Mouse (Mus musculus): ENCODE results near the gene Rpgr.

DNA sequence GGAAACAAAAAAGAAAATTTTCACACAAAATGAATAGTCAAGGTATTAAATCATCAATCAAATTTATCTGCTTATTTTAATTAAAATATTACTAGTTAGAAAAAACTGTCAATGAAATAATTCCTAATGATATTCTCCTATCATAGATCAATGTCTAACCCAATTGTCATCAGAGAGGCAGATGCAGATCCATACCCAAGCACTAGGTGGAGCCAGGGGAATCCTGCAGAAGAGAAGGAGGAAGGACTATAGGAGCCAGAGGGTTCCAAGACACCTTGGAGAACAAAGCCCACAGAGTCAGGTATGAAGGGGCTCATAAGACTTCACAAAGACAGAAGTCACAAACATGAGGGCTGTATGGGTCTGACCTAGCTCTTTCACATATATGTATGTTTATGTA lies 182.1 kb downstream of the Rpgr start:
- no peak for TF ChIP-seq CTCF (IDR thresholded peaks at IDR 0.05; ENCODE audit: control insufficient read depth, insufficient read depth, low read length)
- no peak for TF ChIP-seq POLR2A (IDR thresholded peaks at IDR 0.05; ENCODE audit: borderline replicate concordance, control insufficient read depth, low read depth, low read length)

Data from bone marrow, adult 2 months (tissue).